Mouse (Mus musculus) neutrophil, adult 83 days (primary cell): ENCODE measurements around the gene B4gat1. TPM values are rescaled to one million over a fixed set of nuclear protein-coding genes. Genes with fewer than 3 reads are reported as not detected.

Experiments
- total RNA-seq, 2 experiments: library from RNA; stranded (reverse); gene quantifications; one replicate each; pipeline ENCODE4 v1.2.4; 2023

Gene B4gat1
- 1 to 10 TPM; 5.2 to 5.8 TPM for total RNA-seq

DNA sequence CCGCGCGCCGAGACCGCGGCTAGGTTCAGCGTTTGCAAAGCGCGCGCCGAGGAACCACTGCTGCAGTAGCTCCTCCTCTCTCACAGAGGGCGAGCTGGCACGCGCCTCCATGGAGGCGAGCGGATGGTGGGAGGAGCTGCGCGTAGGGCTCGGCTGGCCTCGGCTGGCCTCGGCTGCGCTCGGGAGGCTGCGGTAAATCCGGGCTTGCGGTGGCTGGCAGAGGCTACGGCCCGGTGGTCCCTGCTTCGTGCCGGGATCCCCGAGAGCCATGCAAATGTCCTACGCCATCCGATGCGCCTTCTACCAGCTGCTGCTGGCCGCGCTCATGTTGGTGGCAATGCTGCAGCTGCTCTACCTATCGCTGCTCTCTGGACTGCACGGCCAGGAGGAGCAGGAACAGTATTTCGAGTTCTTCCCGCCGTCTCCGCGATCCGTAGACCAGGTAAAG lies at the start of gene B4gat1, which contains the start of gene AC124502.3:
Gene B4gat1, plus strand, starts transcription at position 118 of the 448 bp plus-strand sequence.
Gene AC124502.3, plus strand, starts transcription at position 183 of the 448 bp plus-strand sequence.

DNA sequence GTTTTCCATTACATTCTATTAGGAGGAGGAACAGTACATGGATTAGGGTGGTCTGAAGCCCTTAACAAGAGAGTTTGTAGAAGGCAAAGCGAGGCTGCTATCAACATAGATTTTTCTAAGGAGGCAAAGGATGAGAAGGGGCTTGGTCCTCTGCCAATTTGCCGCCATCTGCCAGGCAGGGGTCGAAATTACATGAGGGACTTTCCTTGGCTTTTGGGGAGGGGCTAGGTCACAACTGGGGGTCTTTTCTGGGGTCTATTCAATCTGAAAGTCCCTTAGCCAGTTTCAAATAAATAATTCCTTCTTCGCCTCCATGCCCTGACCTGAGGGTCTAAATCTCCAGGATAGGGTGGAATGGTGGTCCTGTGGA lies 48.4 kb upstream of the B4gat1 start, which contains the start of gene Npas4:
Gene Npas4, minus strand, starts transcription at position 61 of the 370 bp plus-strand sequence.

DNA sequence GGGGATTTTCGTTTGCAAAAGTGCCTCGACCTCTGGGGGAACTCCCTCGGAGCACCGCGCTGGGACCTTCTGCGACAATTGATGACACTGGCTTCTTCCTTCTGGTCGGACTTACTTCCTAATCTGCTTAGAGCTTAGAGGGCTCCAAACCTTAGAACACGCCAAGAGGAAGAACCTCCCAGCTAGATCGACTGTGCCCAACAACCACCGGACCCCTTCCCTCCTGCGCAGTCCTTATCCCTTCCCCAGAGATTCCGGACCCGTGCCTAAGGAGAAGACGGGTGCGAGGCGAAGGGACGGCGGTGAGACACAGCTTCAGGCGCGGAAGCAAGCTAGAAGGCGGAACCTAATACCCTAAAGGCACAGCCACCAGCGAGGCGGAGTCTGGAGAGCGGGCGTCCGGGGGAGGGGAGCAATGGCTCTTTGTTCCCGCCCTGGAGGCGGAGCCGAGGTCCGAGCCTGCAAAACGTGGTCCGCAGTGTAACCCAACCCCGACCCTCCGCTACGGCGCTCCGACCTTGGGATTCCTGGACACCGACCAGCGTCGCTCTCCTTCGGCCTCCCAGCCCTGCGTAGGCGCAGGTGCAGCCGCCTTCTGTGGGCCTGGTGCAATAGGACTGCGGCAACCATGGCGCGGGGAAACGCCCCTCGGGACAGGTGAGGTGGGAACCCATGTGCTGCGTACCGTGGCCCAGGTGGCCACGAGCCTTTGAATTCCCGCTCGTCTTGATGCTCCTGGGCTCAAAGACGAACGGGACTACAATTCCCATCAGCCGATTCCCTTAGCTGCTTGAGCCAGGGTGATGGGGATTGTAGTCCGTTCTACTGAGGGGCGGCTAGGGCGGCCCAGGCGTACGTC lies 14.8 kb upstream of the B4gat1 start, which contains the start of gene Slc29a2:
Gene Slc29a2, plus strand, starts transcription at position 240 of the 859 bp plus-strand sequence.

DNA sequence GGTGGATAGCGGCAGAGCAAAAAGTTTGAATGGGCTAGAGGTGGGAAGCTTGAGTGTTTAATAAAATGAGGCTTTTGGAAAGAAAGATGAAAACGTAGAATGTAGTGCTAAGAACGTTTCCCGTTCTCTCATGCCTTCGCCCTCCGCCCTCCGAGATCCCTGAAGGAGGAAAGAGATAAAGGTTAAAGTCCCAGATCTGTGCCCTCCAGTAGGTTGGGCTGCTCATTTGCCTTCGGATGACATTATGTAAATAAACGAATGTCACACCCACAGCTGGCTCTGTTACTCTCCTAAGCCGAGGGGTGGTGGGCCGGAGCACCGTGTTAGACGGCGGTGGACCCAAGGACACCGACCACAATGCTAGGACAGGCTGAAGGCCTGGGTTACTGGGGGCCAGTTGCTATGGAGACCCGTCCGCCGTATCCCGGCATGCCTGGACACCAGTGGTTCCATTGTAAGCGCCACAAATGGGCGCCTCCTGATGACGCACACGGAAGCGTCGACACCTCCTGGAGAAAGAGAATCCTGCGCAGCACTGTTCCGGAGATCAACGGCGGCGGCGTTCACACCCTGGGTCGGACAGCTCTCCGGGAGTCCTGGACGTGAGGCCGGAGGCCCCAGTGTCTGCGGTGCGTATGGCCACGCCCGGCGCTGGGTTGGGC lies 2.4 kb downstream of the B4gat1 start, which contains the start of gene Brms1:
Gene Brms1, plus strand, starts transcription at position 493 of the 662 bp plus-strand sequence.

DNA sequence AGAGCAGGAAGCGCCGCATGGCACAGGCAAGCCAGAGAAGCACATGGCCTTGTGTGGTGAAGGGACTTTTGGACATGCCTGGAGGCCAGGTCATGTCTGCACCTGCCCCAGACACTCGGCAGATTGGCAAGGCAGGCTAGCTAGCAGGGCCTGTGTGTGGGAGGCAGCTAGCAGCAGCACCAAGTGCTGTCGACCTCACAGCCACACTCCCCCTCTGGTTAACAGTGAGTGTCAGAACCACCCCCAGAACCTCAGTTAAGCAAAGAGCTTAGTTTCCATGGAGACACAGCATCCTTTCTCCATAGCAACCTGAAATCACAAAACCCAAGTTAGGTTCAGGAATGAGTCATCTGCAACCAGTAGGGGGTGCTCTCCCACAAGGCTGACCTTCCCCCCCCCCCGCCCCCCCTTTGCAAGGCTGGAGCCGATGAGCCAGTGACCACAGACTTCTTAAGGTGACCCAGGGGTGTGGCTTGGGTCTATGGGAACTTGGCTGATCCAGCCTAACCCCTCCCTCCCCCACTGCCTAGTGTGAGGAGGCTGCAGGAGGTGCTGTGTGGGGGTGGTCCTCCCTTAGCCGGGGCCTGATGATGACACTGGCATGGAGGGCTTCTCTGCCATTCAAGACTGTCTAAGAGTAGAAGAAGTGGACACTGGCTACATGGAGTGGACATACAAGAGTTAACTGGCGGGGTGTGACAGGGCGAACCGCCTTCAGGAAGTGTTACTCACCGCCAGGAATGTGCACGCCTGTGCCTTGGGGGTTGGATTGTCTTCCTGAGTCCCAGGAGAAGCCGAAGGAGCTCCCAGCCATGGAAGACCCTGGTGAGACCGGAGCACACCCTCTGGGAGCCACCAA lies 11.7 kb downstream of the B4gat1 start, which contains the start of gene Rin1:
Gene Rin1, plus strand, starts transcription at position 435 of the 859 bp plus-strand sequence.

DNA sequence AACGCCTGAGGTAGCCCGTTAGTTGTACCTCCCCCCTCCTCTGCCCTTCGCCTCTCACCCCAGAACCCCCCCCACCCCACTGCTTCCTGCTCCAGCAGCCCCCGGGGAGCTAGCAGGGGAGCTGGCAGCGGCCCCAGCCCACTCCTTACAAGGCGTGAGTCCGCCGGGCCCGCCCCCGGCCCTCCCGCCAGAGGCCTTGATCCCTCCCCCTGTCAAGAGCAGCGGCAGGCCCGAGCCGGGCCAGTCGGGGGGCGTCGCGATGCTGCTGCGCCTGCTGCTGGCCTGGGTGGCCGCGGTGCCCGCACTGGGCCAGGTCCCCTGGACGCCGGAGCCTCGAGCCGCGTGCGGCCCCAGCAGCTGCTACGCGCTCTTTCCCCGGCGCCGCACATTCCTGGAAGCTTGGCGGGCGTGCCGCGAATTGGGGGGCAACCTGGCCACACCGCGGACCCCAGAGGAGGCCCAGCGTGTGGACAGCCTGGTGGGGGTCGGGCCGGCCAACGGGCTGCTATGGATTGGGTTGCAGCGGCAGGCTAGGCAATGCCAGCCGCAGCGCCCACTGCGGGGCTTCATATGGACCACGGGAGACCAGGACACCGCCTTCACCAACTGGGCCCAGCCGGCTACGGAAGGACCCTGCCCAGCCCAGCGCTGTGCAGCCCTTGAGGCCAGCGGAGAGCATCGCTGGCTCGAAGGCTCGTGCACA lies 29.4 kb downstream of the B4gat1 start, which contains the start of gene Cd248:
Gene Cd248, plus strand, starts transcription at position 212 of the 703 bp plus-strand sequence.

DNA sequence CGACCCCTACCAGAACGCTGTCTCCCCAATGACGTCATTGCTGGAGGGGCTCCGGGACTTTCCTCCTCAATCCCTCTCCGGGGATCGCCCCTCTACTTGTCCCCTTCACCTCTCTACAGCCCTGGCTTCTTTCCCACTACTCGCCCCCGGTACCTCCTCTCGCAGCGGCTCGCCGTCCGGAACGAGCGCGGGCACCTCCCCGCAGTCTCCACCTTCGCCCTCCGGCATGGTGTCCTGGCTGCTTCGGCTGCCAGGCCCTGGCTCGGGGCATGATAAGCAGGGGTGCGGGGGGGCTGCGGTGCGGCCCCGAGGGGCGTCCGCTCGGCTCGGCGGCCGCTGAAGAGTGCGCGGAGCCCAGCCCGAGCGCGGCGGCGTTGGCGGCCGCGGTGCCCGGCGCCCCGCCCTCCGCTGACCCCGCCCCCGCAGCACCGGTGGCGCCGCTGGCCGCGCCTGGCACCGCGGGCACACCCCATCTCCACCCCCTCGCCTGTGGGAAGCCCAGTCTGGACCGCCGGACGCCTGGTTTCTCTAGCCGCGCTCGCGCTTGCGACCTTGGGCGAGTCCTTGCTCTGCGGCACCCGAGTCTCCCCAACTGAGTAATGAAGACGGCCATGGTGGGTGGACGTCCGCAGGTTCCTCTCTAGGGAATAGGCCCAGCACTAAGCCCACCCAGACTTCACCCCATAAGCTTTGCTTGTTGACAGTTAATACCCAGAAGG lies 46.7 kb downstream of the B4gat1 start, which contains the start of gene Tmem151a:
Gene Tmem151a, minus strand, starts transcription at position 387 of the 719 bp plus-strand sequence.

DNA sequence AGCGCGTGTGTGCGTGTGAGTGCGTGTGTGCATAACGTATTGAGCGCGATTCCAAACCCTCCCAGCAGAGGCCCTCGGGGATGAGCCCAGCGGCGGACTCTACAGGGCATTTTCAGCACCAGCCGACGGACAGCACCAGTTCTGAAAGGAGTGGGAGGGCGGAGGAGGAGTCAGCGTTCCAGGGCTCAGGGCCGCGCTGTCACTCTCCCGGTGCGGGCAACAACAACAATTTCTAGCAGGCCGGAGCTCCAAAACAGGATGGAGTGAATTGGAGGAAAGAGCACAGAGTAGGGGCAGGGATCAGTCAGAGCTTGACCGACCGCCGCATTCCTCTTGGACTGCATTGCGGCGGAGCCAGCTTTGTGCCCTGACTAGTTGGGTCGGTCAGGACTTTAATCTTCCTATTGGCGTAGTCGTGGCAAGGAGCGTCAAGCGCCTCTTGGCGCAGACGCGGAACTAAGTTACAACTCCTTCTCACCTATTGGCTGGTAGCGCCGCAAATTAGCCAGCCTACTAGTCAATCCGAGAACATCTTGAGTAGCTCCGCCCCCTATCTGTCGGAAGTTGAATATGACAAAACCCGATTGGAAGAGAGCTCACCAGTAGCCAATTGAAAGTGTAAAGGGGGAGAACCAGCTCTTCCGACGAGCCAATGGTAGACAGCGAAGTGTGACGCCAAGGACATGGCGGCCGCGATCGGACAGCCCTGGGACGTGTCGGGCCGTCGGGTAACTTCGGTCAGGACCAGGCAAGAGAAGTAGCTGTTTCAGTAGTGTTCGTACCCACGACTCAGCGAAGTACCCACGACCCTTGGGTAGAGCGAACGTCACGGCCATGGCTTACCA lies 49.5 kb downstream of the B4gat1 start, which contains the start of gene Yif1a:
Gene Yif1a, plus strand, starts transcription at position 655 of the 845 bp plus-strand sequence.

Other genes with a start within 250 kb of the B4gat1 start
- gene Rbm4, start 244.9 kb upstream of the B4gat1 start, total RNA-seq, result 10 to 100 TPM; 39.5 to 45.5 TPM
- gene Gm21992, start 227.2 kb upstream of the B4gat1 start, total RNA-seq, result 10 to 100 TPM; 12.1 to 12.5 TPM
- gene Rbm14, start 227.2 kb upstream of the B4gat1 start, total RNA-seq, result 10 to 100 TPM; 49.8 to 56.3 TPM
- gene Ccs, start 199.5 kb upstream of the B4gat1 start, total RNA-seq, result 10 to 100 TPM; 14.6 to 15.8 TPM
- gene Ccdc87, start 199.5 kb upstream of the B4gat1 start, total RNA-seq, result not detected
- 1 to 10 TPM; 1.8 to 5.3 TPM for gene Ctsf, start 183.7 kb upstream of the B4gat1 start, total RNA-seq
- under 1 TPM; 0.75 TPM for gene Actn3, start 160.9 kb upstream of the B4gat1 start, total RNA-seq
- 1 to 10 TPM; 6.6 to 7.5 TPM for gene Zdhhc24, start 160.2 kb upstream of the B4gat1 start, total RNA-seq
- 1 to 10 TPM in 1 of 2 experiments, under 1 TPM in 1; 0.99 to 1.5 TPM for gene Bbs1, start 132.2 kb upstream of the B4gat1 start, total RNA-seq
- 10 to 100 TPM; 48.8 to 53.1 TPM for gene Dpp3, start 110.5 kb upstream of the B4gat1 start, total RNA-seq
- under 1 TPM in 1 of 2 experiments, not detected in 1; 0.15 TPM for gene Peli3, start 95.7 kb upstream of the B4gat1 start, total RNA-seq
- gene Mrpl11, start 76.7 kb upstream of the B4gat1 start, total RNA-seq, result 10 to 100 TPM; 10.8 to 17.3 TPM
- under 1 TPM in 1 of 2 experiments, not detected in 1; 0.13 TPM for gene Npas4, start 48.5 kb upstream of the B4gat1 start, total RNA-seq
- 1 to 10 TPM in 1 of 2 experiments, under 1 TPM in 1; 0.75 to 1.1 TPM for gene Slc29a2, start 15.0 kb upstream of the B4gat1 start, total RNA-seq
- gene AC124502.3, start 65 bp downstream of the B4gat1 start, total RNA-seq, result 1 to 10 TPM in 1 of 2 experiments, not detected in 1; 1.1 TPM
- 10 to 100 TPM; 28.7 to 34.4 TPM for gene Brms1, start 2.5 kb downstream of the B4gat1 start, total RNA-seq
- under 1 TPM; 0.66 to 0.97 TPM for gene Rin1, start 11.7 kb downstream of the B4gat1 start, total RNA-seq
- gene Cd248, start 29.3 kb downstream of the B4gat1 start, total RNA-seq, result under 1 TPM; 0.13 to 0.15 TPM
- under 1 TPM in 1 of 2 experiments, not detected in 1; 0.15 TPM for gene Tmem151a, start 46.7 kb downstream of the B4gat1 start, total RNA-seq
- gene Yif1a, start 49.7 kb downstream of the B4gat1 start, total RNA-seq, result 10 to 100 TPM; 12.3 to 13.7 TPM
- gene Cnih2, start 59.7 kb downstream of the B4gat1 start, total RNA-seq, result 1 to 10 TPM in 1 of 2 experiments, under 1 TPM in 1; 0.51 to 1.2 TPM
- gene Rab1b, start 68.2 kb downstream of the B4gat1 start, total RNA-seq, result 100 to 1,000 TPM; 129 to 130 TPM
- gene Klc2, start 79.7 kb downstream of the B4gat1 start, total RNA-seq, result 10 to 100 TPM; 10.2 to 11.9 TPM
- gene Pacs1, start 234.3 kb downstream of the B4gat1 start, total RNA-seq, result 100 to 1,000 TPM in 1 of 2 experiments, 10 to 100 TPM in 1; 91.2 to 101 TPM